Mouse (Mus musculus) lung, postnatal 0 days (tissue): ENCODE measurements around the gene Nutm1.

Experiments used
- CTCF ChIP-seq: IDR thresholded peaks from 2 replicates; pipeline ENCODE4 v1.5.1; 2016; ENCODE audit warnings: antibody characterized with exemption, mild to moderate bottlenecking
- EP300 ChIP-seq: IDR thresholded peaks from 2 replicates; pipeline ENCODE4 v1.6.1; 2016; ENCODE audit warnings: antibody characterized with exemption, mild to moderate bottlenecking, control low read depth

- no peak for TF ChIP-seq CTCF
- TF ChIP-seq EP300, result no peak
These were observed 28.0 kb upstream of the Nutm1 start for GRCm38 (mm10) chr2:112287059-112287458.
